Mouse (Mus musculus) kidney, postnatal 0 days (tissue): Measurements from ENCODE around the gene Borcs6. TPM values are rescaled to one million over a fixed set of nuclear protein-coding genes. Genes with fewer than 3 reads are reported as not detected.

ENCODE experiments used
- ATAC-seq: fragments of 200-750 bp; cut with Nextera tagmentation; replicated peaks from 2 replicates; pipeline ENCODE4 v1.8.0; 2017; ENCODE audit warnings: low read depth, moderate number of reproducible peaks, moderate TSS enrichment, moderate library complexity; ENCODE audit not compliant: low FRiP score
- DNase-seq: peaks from one replicate; pipeline ENCODE4 v3.0.0-alpha.2; 2016; ENCODE audit warnings: low spot score
- H3K27ac ChIP-seq: fragments of 300-500 bp; sonication (generic); 2 replicates; pipeline ENCODE4 v1.5.1; 2014; ENCODE audit warnings: mild to moderate bottlenecking
- H3K27me3 ChIP-seq: fragments of 300-500 bp; sonication (generic); 2 replicates; pipeline ENCODE4 v1.6.1; 2014; ENCODE audit warnings: low read length, mixed read lengths; ENCODE audit not compliant: insufficient read depth
- H3K36me3 ChIP-seq: fragments of 300-500 bp; sonication (generic); 2 replicates; pipeline ENCODE4 v1.6.1; 2014; ENCODE audit warnings: low read length, mixed read lengths; ENCODE audit not compliant: insufficient read depth
- H3K4me1 ChIP-seq: fragments of 300-500 bp; sonication (generic); replicated peaks from 2 replicates; pipeline ENCODE4 v1.6.1; 2014; ENCODE audit warnings: antibody characterized with exemption, low read length, mixed read lengths; ENCODE audit not compliant: insufficient read depth
- H3K4me2 ChIP-seq: fragments of 300-500 bp; sonication (generic); 2 replicates; pipeline ENCODE4 v1.6.1; 2014; ENCODE audit warnings: mild to moderate bottlenecking, low read length, moderate library complexity, mixed read lengths
- H3K4me3 ChIP-seq: fragments of 300-500 bp; sonication (generic); replicated peaks from 2 replicates; pipeline ENCODE4 v1.5.1; 2014; ENCODE audit warnings: low read depth, low read length
- H3K9ac ChIP-seq: fragments of 300-500 bp; sonication (generic); 2 replicates; pipeline ENCODE4 v1.6.1; 2014; ENCODE audit warnings: low read depth, low read length
- H3K9me3 ChIP-seq: fragments of 300-500 bp; sonication (generic); replicated peaks from 2 replicates; pipeline ENCODE4 v1.6.1; 2016; ENCODE audit warnings: low read length, inconsistent platforms, mixed read lengths
- CTCF ChIP-seq: IDR thresholded peaks from 2 replicates; pipeline ENCODE4 v1.5.1; 2016; ENCODE audit warnings: antibody characterized with exemption, low read depth, mild to moderate bottlenecking, moderate library complexity
- WGBS: fragments of 180-500 bp; shearing (Covaris S2); extraction: QIAGEN DNeasy Blood & Tissue Kit; methylation state at CpG from one replicate; pipeline ENCODE4 v1.1.7; 2014; 5-methylcytosine and 5-hydroxymethylcytosine counted together
- polyA plus RNA-seq: library from polyadenylated mRNA; unstranded; fragments of >200 nt; fragmentation: Nextera tagmentation; extraction: Ambion mirVana; gene quantifications from 2 replicates; pipeline ENCODE4 v1.2.1, GENCODE M21; 2015

Gene Borcs6
- polyA plus RNA-seq, 1 experiment from 2014 or later: 13.3 TPM

DNA sequence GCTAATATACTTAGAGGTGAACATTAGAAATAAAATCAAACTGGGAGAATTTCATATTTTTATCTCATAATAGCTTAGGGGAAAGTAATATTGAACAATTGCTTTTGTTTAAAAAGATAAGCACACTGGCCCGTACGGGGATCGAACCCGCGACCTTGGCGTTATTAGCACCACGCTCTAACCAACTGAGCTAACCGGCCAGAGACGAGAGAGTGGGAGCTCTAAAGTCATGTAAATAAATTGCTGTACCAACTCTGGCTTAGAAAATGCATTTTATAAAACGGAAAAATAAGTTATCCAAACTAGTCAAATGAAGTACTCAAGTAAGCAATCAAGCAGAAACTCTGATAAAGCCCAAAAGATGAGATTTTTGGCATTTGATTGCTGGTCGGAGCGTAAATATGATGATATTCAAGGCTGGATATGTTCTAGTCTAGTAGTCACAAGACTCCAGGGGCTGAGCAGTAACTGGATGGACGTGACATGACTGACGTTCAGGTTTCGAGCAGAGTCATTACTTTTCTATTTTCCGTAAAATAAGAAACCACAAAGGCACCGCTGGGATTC, 2.8 kb downstream of the Borcs6 start:
- TF ChIP-seq CTCF: no peak
- Histone ChIP-seq H3K9me3 (no peaks in the 10 kb centered on the region), H3K36me3 (no peaks in the 10 kb centered on the region), H3K9ac (no peak overlapping the region), H3K4me1 (peaks cover 34% of the 10 kb centered on the region), H3K27me3 (no peaks in the 10 kb centered on the region), H3K27ac (peak overlapping the region; percentile 63; the same call in 1 of the 2 replicates), H3K4me2 (peak overlapping the region; percentile 58), H3K4me3 (peak overlapping the region; percentile 33)
- DNase-seq: peak; percentile 77
- ATAC-seq: no peak
- WGBS: under 1% methylated on average over 17 of the region's 17 CpGs

DNA sequence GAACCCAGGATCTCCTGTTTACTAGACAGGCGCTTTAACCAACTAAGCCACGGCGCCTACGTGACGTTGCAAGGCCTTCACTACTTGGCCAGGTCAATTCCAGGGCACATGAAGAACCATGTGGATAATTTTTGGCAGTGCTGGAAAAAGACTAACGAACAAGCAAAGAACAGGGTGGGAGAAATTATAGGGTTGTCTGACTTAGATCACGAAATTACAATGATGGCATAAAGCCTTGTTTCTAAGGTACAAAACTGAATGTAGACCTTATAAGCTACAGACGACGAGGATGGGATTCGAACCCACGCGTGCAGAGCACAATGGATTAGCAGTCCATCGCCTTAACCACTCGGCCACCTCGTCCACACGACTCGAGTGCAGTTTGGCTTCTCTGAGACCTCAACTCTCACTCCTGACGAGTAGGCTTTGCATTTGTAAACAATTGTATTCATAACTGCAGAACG, 3.3 kb downstream of the Borcs6 start:
- Histone ChIP-seq H3K9ac (peak overlapping the region; percentile 57), H3K27ac (peak overlapping the region; percentile 92), H3K4me3 (peak overlapping the region; percentile 56), H3K9me3 (no peaks in the 10 kb centered on the region), H3K4me2 (peak overlapping the region; percentile 58), H3K4me1 (peaks cover 33% of the 10 kb centered on the region), H3K36me3 (no peaks in the 10 kb centered on the region), H3K27me3 (no peaks in the 10 kb centered on the region)
- ATAC-seq (no peak; the same call in 1 of the 2 replicates), DNase-seq (peak; percentile 87)
- TF ChIP-seq CTCF: no peak
- under 1% methylated on average over 19 of the region's 19 CpGs for WGBS

DNA sequence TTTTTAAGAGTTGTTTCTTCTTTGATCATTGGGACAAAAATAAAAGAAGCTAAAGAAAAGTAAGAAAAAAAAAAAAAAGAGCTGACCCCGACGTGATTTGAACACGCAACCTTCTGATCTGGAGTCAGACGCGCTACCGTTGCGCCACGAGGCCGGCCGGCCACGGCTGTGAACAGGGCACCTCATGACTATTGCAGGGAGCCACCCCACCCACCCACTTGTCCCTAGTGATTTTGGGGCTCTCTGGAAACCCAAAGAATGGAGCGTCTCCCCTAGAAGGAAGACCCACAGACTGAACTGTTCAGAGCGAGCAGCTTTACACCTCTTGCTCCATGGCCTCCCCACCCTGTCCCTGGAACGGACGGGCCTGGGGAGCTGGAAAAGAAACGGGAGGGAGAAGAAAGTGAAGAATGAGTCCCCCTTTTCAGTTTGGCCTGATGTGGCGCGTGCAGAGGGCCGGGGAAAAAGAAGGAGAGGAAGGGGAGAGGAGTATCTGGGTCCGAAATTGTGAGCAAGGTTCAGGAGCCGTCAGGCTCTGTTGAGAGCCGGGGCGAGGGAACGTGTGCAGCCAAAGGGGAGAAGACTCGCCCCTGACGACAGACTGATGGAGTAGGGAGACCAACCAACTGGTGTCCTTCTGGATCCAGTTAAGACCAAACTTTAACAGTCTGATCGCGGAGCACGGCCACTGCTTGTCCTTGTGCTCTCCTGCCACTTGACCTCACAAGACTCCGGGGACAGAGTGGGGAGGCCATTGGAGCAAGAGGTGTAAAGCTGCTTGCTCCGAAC, 4.1 kb downstream of the Borcs6 start:
- Histone ChIP-seq H3K27ac (peak overlapping the region; percentile 92), H3K9me3 (no peaks in the 10 kb centered on the region), H3K4me3 (peak overlapping the region; percentile 56), H3K9ac (peak overlapping the region; percentile 63), H3K36me3 (no peaks in the 10 kb centered on the region), H3K4me1 (peaks cover 26% of the 10 kb centered on the region), H3K4me2 (peak overlapping the region; percentile 58), H3K27me3 (no peaks in the 10 kb centered on the region)
- 0 out of 2 replicates have a peak, but pooled peaks have one; percentile 26 for ATAC-seq
- no peak for TF ChIP-seq CTCF
- 1% methylated on average over 31 of the region's 31 CpGs for WGBS
- peak; percentile 76 for DNase-seq

DNA sequence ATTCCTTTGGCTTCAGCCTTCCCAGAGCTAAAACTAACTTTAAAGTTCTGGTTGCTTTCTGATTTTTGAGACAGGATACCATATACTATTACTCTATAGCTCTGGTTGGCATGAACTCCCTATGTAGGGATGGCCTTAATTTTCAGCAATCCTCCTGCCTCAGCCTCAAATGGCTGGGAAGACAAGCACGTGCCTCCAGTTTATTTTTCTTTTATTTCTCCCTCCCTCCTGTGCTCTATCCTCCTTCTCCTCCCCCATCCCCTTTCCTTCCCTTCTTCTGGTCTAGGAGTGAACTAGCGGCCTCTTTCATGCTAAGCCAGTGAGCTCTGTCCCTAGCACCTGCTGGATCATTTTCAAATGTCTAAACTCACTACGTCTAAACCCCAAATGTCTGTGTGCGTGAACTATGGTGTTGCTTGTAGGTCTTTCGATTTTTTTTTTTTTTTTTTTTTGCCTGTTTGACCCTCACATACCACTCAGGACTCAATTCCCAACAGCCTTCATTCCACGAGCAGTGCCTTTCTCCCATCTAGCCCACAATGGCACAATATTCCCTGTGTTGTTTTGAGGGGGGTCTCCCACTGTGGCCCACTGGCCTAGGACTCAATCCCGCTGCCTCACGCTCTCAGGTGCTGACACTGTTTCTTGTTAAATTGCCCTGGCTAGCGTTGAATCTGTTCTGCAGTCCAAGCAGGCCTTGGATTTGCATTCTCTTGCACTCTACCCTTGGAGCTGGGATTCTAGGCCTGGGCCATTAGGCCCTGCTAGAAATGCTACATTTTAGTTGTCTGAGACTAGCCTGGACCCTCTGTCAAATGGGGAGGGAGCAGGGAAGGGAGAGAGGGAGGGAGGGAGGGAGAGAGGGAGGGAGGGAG, 5.0 kb downstream of the Borcs6 start:
- peak overlapping the region; percentile 56 for H3K4me3 ChIP-seq
- peak overlapping the region; percentile 51; the same call in 1 of the 2 replicates for H3K27ac ChIP-seq
- H3K9ac ChIP-seq: peak overlapping the region; percentile 63
- no peak for TF ChIP-seq CTCF
- 63% methylated on average over 9 of the region's 9 CpGs for WGBS
- H3K4me1 ChIP-seq: peaks cover 25% of the 10 kb centered on the region
- DNase-seq (no peak), ATAC-seq (no peak)
- H3K27me3 ChIP-seq: no peaks in the 10 kb centered on the region
- H3K9me3 ChIP-seq: no peaks in the 10 kb centered on the region
- H3K4me2 ChIP-seq: peak overlapping the region; percentile 58
- no peaks in the 10 kb centered on the region for H3K36me3 ChIP-seq

DNA sequence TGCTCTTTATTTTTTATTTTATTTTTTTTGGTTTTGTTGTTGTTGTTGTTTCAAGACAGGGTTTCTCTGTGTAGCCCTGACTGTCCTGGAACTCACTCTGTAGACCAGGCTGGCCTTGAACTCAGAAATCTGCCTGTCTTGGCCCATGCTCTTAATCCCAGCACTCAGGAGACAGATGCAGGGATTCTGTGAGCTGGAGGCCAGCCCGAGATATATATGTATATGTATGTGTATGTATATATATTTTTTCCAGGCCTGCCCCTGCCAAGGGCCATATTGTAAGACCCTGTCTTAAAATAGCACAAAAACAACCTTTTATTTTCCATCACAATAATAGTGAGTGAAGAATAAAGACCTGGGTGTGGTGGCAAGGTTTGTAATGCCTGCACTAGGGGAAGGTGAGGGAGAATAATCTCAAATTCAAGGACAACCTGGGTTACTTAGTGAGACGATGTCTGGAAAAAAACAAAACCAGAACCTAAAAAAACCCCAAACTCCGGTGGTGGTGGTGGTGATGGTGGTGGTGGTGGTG, 5.9 kb downstream of the Borcs6 start:
- Histone ChIP-seq H3K4me2 (no peak overlapping the region), H3K9ac (no peak overlapping the region), H3K4me3 (no peak overlapping the region), H3K27ac (no peak overlapping the region), H3K4me1 (peaks cover 29% of the 10 kb centered on the region), H3K27me3 (no peaks in the 10 kb centered on the region), H3K36me3 (no peaks in the 10 kb centered on the region), H3K9me3 (no peaks in the 10 kb centered on the region)
- DNase-seq: no peak
- WGBS: 76% methylated on average over 3 of the region's 3 CpGs
- TF ChIP-seq CTCF: no peak
- no peak for ATAC-seq
